Mouse (Mus musculus): ENCODE data around the gene Fosb. TPM values are rescaled to one million over a fixed set of nuclear protein-coding genes. Genes with fewer than 3 reads are reported as not detected.
A peak's percentile ranks its signal among the peaks of the same experiment; 100 is the strongest.
"Not testable (repeated sequence)": the region's sequence is repeated elsewhere in the genome, so short reads cannot be mapped to it uniquely, and the experiment has no call there.

The Fosb gene
- polyA plus RNA-seq, 2 experiments = 0.14 to 0.69 TPM

GRCm38 (mm10) chr7:19290969-19291596 is 18.8 kb downstream of the Fosb start:
- TF ChIP-seq POLR2A (IDR thresholded peaks at IDR 0.05; ENCODE audit: borderline replicate concordance, extremely low read depth, insufficient read depth, insufficient read length) = no peak

DNA sequence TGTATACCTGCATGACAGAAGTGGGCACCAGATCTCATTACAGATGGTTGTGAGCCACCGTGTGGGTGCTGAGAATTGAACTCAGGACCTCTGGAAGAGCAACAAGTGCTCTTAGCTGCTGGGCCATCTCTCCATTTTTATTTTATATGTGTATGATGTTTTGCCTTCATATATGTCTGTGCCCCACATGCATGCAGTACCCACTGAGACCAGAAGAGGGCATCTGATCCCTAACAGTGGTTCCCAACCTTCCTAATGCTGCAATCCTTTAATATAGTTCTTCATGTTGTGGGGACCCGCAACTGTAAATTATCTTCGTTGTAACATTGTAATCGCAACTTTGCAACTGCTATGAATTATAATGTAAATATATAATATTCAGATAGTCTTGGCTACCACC is 25.1 kb downstream of the Fosb start:
- DNase-seq (ENCODE audit: low spot score) (peak; percentile 51), ATAC-seq (ENCODE audit: low FRiP score, low read depth) (no peak)
- no peak overlapping the region for H3K4me2 ChIP-seq (replicated peaks; ENCODE audit: low read depth, low read length, severe bottlenecking)
- H3K27me3 ChIP-seq (ENCODE audit: control insufficient read depth, insufficient read depth, low read length) = peaks cover 15% of the 10 kb centered on the region
- no peaks in the 10 kb centered on the region for H3K36me3 ChIP-seq (ENCODE audit: control insufficient read depth, insufficient read depth, low read length)
- no peak overlapping the region for H3K27ac ChIP-seq (replicated peaks; ENCODE audit: low read depth, low read length)
- peaks cover 5% of the 10 kb centered on the region; the same call in 1 of the 2 replicates for H3K4me1 ChIP-seq (ENCODE audit: control insufficient read depth, insufficient read depth, low read length)
- no peaks in the 10 kb centered on the region for H3K9me3 ChIP-seq (ENCODE audit: control insufficient read depth, low read length)
- WGBS = 32% methylated on average over 4 of the region's 4 CpGs
- H3K4me3 ChIP-seq (replicated peaks; ENCODE audit: low read length) = no peak overlapping the region
- H3K9ac ChIP-seq (ENCODE audit: low read depth, low read length, severe bottlenecking) = no peak overlapping the region
- TF ChIP-seq POLR2A (IDR thresholded peaks at IDR 0.05; ENCODE audit: borderline replicate concordance, extremely low read depth, insufficient read depth, insufficient read length) = no peak

More at GRCm38 (mm10) chr7:19290969-19291596, 18.8 kb downstream of the Fosb start:
- H3K4me2 ChIP-seq (replicated peaks; ENCODE audit: low read depth, low read length, severe bottlenecking) = peak overlapping the region; percentile 45
- 0 out of 2 replicates have a peak overlapping the region, but pooled peaks have one; percentile 48 for H3K27ac ChIP-seq (replicated peaks; ENCODE audit: low read depth, low read length)
- peak overlapping the region; percentile 50; the same call in 1 of the 2 replicates for H3K9ac ChIP-seq (ENCODE audit: low read depth, low read length, severe bottlenecking)
- no peaks in the 10 kb centered on the region for H3K9me3 ChIP-seq (ENCODE audit: control insufficient read depth, low read length)
- peaks cover 8% of the 10 kb centered on the region for H3K4me1 ChIP-seq (ENCODE audit: control insufficient read depth, insufficient read depth, low read length)
- peak overlapping the region; percentile 29 for H3K4me3 ChIP-seq (replicated peaks; ENCODE audit: low read length)
- WGBS = under 1% methylated on average over 19 of the region's 20 CpGs
- ATAC-seq (ENCODE audit: low FRiP score, low read depth) (peak; percentile 78; the same call in 1 of the 2 replicates), DNase-seq (ENCODE audit: low spot score) (peak; percentile 37)
- no peaks in the 10 kb centered on the region for H3K27me3 ChIP-seq (ENCODE audit: control insufficient read depth, insufficient read depth, low read length)
- H3K36me3 ChIP-seq (ENCODE audit: control insufficient read depth, insufficient read depth, low read length) = no peaks in the 10 kb centered on the region

- Histone ChIP-seq H3K4me1 (ENCODE audit: control insufficient read depth, insufficient read depth, low read length) (peaks cover 5% of the 10 kb centered on the region; the same call in 1 of the 2 replicates), H3K9me3 (ENCODE audit: control insufficient read depth, low read length) (no peaks in the 10 kb centered on the region), H3K4me3 (replicated peaks; ENCODE audit: low read length) (peak overlapping the region; percentile 52; the same call in 1 of the 2 replicates), H3K27ac (replicated peaks; ENCODE audit: low read depth, low read length) (no peak overlapping the region), H3K36me3 (ENCODE audit: control insufficient read depth, insufficient read depth, low read length) (no peaks in the 10 kb centered on the region), H3K4me2 (replicated peaks; ENCODE audit: low read depth, low read length, severe bottlenecking) (peak overlapping the region; percentile 98), H3K27me3 (ENCODE audit: control insufficient read depth, insufficient read depth, low read length) (peaks cover 29% of the 10 kb centered on the region), H3K9ac (ENCODE audit: low read depth, low read length, severe bottlenecking) (no peak overlapping the region)
- no peak for DNase-seq (ENCODE audit: low spot score)
- WGBS = 34% methylated on average over 14 of the region's 14 CpGs
- no peak for ATAC-seq (ENCODE audit: low FRiP score, low read depth)
- TF ChIP-seq POLR2A (IDR thresholded peaks at IDR 0.05; ENCODE audit: borderline replicate concordance, extremely low read depth, insufficient read depth, insufficient read length) = no peak
Observed at GRCm38 (mm10) chr7:19283406-19283804, 26.4 kb downstream of the Fosb start.

DNA sequence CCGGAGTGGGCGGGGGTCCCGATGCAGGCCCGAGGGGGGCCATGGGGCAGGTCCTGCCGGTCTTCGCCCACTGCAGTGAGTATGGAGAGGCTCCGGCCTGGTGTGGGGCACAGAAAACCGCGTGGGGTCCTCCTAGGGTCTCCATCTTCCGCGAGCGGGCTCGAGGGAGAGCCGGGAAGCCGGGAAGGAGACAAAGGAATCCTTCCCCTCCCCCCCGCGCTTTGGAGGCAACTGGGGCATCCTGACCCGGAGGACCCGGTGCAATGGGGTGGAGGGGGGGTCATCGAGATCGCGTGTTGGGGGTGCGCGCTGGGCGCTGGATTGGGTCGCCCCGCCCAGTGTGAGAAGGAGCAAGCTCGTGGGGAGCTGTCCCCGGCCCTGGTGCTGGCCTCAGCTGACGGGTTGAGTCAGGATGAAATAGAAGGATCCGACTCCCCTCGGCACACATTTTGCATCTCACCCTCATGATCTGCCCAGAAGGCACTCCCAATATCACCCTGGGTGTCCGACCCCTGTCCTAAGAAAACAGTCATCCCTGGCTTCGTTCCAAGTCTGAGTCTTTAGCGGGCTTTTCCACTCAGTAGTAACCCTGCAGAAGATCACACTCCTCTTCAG is 27.0 kb downstream of the Fosb start:
- Histone ChIP-seq H3K27me3 (ENCODE audit: control insufficient read depth, insufficient read depth, low read length) (peaks cover 34% of the 10 kb centered on the region), H3K9me3 (ENCODE audit: control insufficient read depth, low read length) (no peaks in the 10 kb centered on the region), H3K4me3 (replicated peaks; ENCODE audit: low read length) (peak overlapping the region; percentile 52), H3K4me1 (ENCODE audit: control insufficient read depth, insufficient read depth, low read length) (peaks cover 5% of the 10 kb centered on the region; the same call in 1 of the 2 replicates), H3K36me3 (ENCODE audit: control insufficient read depth, insufficient read depth, low read length) (no peaks in the 10 kb centered on the region), H3K27ac (replicated peaks; ENCODE audit: low read depth, low read length) (no peak overlapping the region), H3K4me2 (replicated peaks; ENCODE audit: low read depth, low read length, severe bottlenecking) (peak overlapping the region; percentile 98), H3K9ac (ENCODE audit: low read depth, low read length, severe bottlenecking) (peak overlapping the region; percentile 43)
- WGBS = 2% methylated on average over 34 of the region's 35 CpGs
- TF ChIP-seq POLR2A (IDR thresholded peaks at IDR 0.05; ENCODE audit: borderline replicate concordance, extremely low read depth, insufficient read depth, insufficient read length) = no peak
- ATAC-seq (ENCODE audit: low FRiP score, low read depth) (peak; percentile 62), DNase-seq (ENCODE audit: low spot score) (peak; percentile 70)

- H3K4me2 ChIP-seq (replicated peaks; ENCODE audit: low read depth, low read length, severe bottlenecking) = peak within 1 kb of the TSS; percentile 98
- peaks cover 37% of the 10 kb centered on the region for H3K27me3 ChIP-seq (ENCODE audit: control insufficient read depth, insufficient read depth, low read length)
- no peak for TF ChIP-seq POLR2A (IDR thresholded peaks at IDR 0.05; ENCODE audit: borderline replicate concordance, extremely low read depth, insufficient read depth, insufficient read length)
- peak within 1 kb of the TSS; percentile 43 for H3K9ac ChIP-seq (ENCODE audit: low read depth, low read length, severe bottlenecking)
- H3K4me3 ChIP-seq (replicated peaks; ENCODE audit: low read length) = peak within 1 kb of the TSS; percentile 52
- H3K4me1 ChIP-seq (ENCODE audit: control insufficient read depth, insufficient read depth, low read length) = peaks cover 5% of the 10 kb centered on the region; the same call in 1 of the 2 replicates
- DNase-seq (ENCODE audit: low spot score) = peak; percentile 64
- H3K9me3 ChIP-seq (ENCODE audit: control insufficient read depth, low read length) = no peaks in the 10 kb centered on the region
- ATAC-seq (ENCODE audit: low FRiP score, low read depth) = peak; percentile 75
- no peaks in the 10 kb centered on the region for H3K36me3 ChIP-seq (ENCODE audit: control insufficient read depth, insufficient read depth, low read length)
- 1% methylated on average over 25 of the region's 37 CpGs for WGBS
- no peak within 1 kb of the TSS for H3K27ac ChIP-seq (replicated peaks; ENCODE audit: low read depth, low read length)
Observed at GRCm38 (mm10) chr7:19282385-19282784, 27.5 kb downstream of the Fosb start, which contains the start of gene Rtn2. Gene Rtn2, plus strand, starts transcription at chr7:19282624.

DNA sequence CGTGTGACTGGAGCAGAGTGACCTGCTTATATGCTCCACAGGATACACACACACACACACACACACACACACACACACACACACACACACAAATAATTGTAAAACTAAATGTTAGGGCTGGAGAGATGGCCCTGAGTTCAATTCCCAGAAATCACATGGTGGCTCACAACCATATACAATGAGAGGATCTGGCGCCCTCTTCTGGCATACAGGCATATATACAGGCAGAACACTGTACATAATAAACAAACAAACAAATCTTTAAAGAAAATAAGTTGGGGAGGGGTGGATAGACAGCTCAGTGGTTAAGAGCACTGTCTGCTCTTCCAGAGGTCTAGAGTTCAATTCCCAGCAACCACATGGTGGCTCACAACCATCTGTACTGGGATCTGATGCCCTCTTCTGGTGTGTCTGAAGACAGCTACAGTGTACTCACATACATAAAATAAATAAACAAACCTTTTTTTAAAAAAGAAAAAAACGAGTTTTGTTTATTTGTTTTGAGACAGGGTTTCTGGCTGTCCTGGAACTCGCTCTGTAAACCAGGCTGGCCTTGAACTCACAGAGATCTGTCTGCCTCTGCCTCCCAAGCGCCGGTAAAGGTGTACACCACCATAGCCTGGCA is 28.1 kb downstream of the Fosb start:
- not testable (repeated sequence) for H3K36me3 ChIP-seq (ENCODE audit: control insufficient read depth, insufficient read depth, low read length); H3K27ac ChIP-seq (replicated peaks; ENCODE audit: low read depth, low read length); DNase-seq (ENCODE audit: low spot score); H3K4me1 ChIP-seq (ENCODE audit: control insufficient read depth, insufficient read depth, low read length); H3K9ac ChIP-seq (ENCODE audit: low read depth, low read length, severe bottlenecking); H3K9me3 ChIP-seq (ENCODE audit: control insufficient read depth, low read length); ATAC-seq (ENCODE audit: low FRiP score, low read depth)
- Histone ChIP-seq H3K4me2 (replicated peaks; ENCODE audit: low read depth, low read length, severe bottlenecking) (peak overlapping the region; percentile 98), H3K4me3 (replicated peaks; ENCODE audit: low read length) (peak overlapping the region; percentile 52; the same call in 1 of the 2 replicates), H3K27me3 (ENCODE audit: control insufficient read depth, insufficient read depth, low read length) (peaks cover 37% of the 10 kb centered on the region)
- WGBS = 37% methylated on average over 6 of the region's 6 CpGs
